Mouse (Mus musculus) mouse embryonic stem cell (cell line): ENCODE data around the gene Sp1.

Experiments
- in situ Hi-C, 2 experiments: fragments of 300-500 bp; cut with MboI; formaldehyde crosslinking; loops; 1 replicate in 1 of 2; 3 replicates in 1 of 2; pipeline ENCODE4 v1.14.3; 2019 to 2020; ENCODE audit warnings: low sequenced_read_pairs in 2 of 2, low pct_unique_long_range_greater_than_20kb in 1 of 2, mixed read lengths in 1 of 2; ENCODE audit not compliant: unreplicated experiment in 1 of 2

The Sp1 gene

GRCm38 (mm10) chr15:102395061-102395460, 10.9 kb upstream of the Sp1 start:
- in situ Hi-C loops, result no loop called here

GRCm38 (mm10) chr15:102398629-102399028, 7.3 kb upstream of the Sp1 start:
- in situ Hi-C loops, result no loop called here

GRCm38 (mm10) chr15:102399229-102400221, 6.4 kb upstream of the Sp1 start:
- in situ Hi-C loops, result no loop called here

GRCm38 (mm10) chr15:102400476-102401045, 5.4 kb upstream of the Sp1 start:
- in situ Hi-C loops, result no loop called here

- in situ Hi-C loops, result no loop called here
Measured at GRCm38 (mm10) chr15:102401278-102401677, 4.7 kb upstream of the Sp1 start.

- in situ Hi-C loops, result no loop called here
Measured at GRCm38 (mm10) chr15:102402210-102402609, 3.7 kb upstream of the Sp1 start.

- in situ Hi-C loops, result no loop called here
Measured at GRCm38 (mm10) chr15:102404608-102405488, 1.1 kb upstream of the Sp1 start.

- in situ Hi-C loops, result no loop called here
Measured at GRCm38 (mm10) chr15:102406196-102406911, 411 bp downstream of the Sp1 start.

GRCm38 (mm10) chr15:102406912-102407580, 1.1 kb downstream of the Sp1 start:
- in situ Hi-C loops, result no loop called here

GRCm38 (mm10) chr15:102407681-102408557, 2.0 kb downstream of the Sp1 start:
- in situ Hi-C loops, result no loop called here

GRCm38 (mm10) chr15:102408558-102409130, 2.7 kb downstream of the Sp1 start:
- in situ Hi-C loops, result no loop called here

- in situ Hi-C loops, result no loop called here
Measured at GRCm38 (mm10) chr15:102409286-102409685, 3.3 kb downstream of the Sp1 start.

- in situ Hi-C loops, result no loop called here
Measured at GRCm38 (mm10) chr15:102411077-102411476, 5.1 kb downstream of the Sp1 start.

- in situ Hi-C loops, result no loop called here
Measured at GRCm38 (mm10) chr15:102413687-102414086, 7.7 kb downstream of the Sp1 start.

- in situ Hi-C loops, result no loop called here
Measured at GRCm38 (mm10) chr15:102417524-102417923, 11.6 kb downstream of the Sp1 start.

- in situ Hi-C loops, result no loop called here
Measured at GRCm38 (mm10) chr15:102420986-102421385, 15.0 kb downstream of the Sp1 start.

- in situ Hi-C loops, result no loop called here
Measured at GRCm38 (mm10) chr15:102421437-102421836, 15.5 kb downstream of the Sp1 start.
